Mouse (Mus musculus) C2C12 (cell line): Measurements from ENCODE around the gene Ugt8a. TPM values are rescaled to one million over a fixed set of nuclear protein-coding genes. Genes with fewer than 3 reads are reported as not detected.

ENCODE experiments used
- H3K27me3 ChIP-seq: one replicate; pipeline ENCODE4 v1.6.1; 2011; ENCODE audit not compliant: control insufficient read depth, insufficient read depth, insufficient read length
- H3K36me3 ChIP-seq: one replicate; pipeline ENCODE4 v1.6.1; 2011; ENCODE audit not compliant: control insufficient read depth, insufficient read depth
- H3K4me3 ChIP-seq: one replicate; pipeline ENCODE4 v1.5.1; 2011; ENCODE audit warnings: mild to moderate bottlenecking, control low read depth; ENCODE audit not compliant: poor library complexity, insufficient read depth, severe bottlenecking
- H3K79me2 ChIP-seq: one replicate; pipeline ENCODE4 v1.6.1; 2011; ENCODE audit not compliant: control insufficient read depth, insufficient read depth
- H3K79me3 ChIP-seq: one replicate; pipeline ENCODE4 v1.6.1; 2011; ENCODE audit warnings: low read depth, control low read depth
- H3ac ChIP-seq: one replicate; pipeline ENCODE3; 2011; ENCODE audit warnings: low read depth; ENCODE audit not compliant: control insufficient read depth, insufficient read length
- CEBPB ChIP-seq: IDR thresholded peaks from one replicate; pipeline ENCODE4 v1.6.1; 2011; ENCODE audit warnings: low read depth, mild to moderate bottlenecking, control low read depth, moderate library complexity
- CTCF ChIP-seq: IDR thresholded peaks from one replicate; pipeline ENCODE4 v1.5.1; 2011; ENCODE audit not compliant: control insufficient read depth, insufficient read depth, insufficient read length
- FOSL1 ChIP-seq: IDR thresholded peaks from one replicate; pipeline ENCODE4 v1.8.0; 2011; ENCODE audit warnings: mild to moderate bottlenecking, low read length; ENCODE audit not compliant: poor library complexity, insufficient read depth, severe bottlenecking
- MAX ChIP-seq: IDR thresholded peaks from one replicate; pipeline ENCODE4 v1.6.1; 2011; ENCODE audit warnings: mild to moderate bottlenecking, control low read depth
- MYOD1 ChIP-seq: IDR thresholded peaks from one replicate; pipeline ENCODE4 v1.6.1; 2011; ENCODE audit warnings: low read depth; ENCODE audit not compliant: control insufficient read depth, insufficient read length
- MYOG ChIP-seq: IDR thresholded peaks from one replicate; pipeline ENCODE4 v1.6.1; 2011; ENCODE audit not compliant: control insufficient read depth, insufficient read length; ENCODE audit errors: extremely low read depth
- USF1 ChIP-seq: IDR thresholded peaks from one replicate; pipeline ENCODE4 v1.6.1; 2011; ENCODE audit warnings: low read depth, mild to moderate bottlenecking, control low read depth, moderate library complexity
- long read RNA-seq, 2 experiments: library from polyadenylated mRNA; unstranded; transcript quantifications; one replicate each; pipeline ENCODE4 v2.0.0; 2019 to 2020
- polyA plus RNA-seq: library from polyadenylated mRNA; unstranded; fragments of >200 nt; fragmentation: generic; extraction: Trizol; gene quantifications from one replicate; pipeline ENCODE4 v1.2.1, GENCODE M21; 2012; ENCODE audit warnings: missing spikeins

Ugt8a gene
- polyA plus RNA-seq: 0.01 TPM
- long read RNA-seq, experiment 1: 0 reads
- long read RNA-seq, experiment 2, partial matches to known transcripts: 0 of 1 reads
- long read RNA-seq, experiment 2, other reads (novel, unspliced or antisense): 0 of 1 reads

- peaks cover 4% of the 10 kb centered on the region for H3K27me3 ChIP-seq
- H3K79me2 ChIP-seq: no peaks in the 10 kb centered on the region
- H3K4me3 ChIP-seq: no peak within 1 kb of the TSS
- H3K79me3 ChIP-seq: no peaks in the 10 kb centered on the region
- no peak within 1 kb of the TSS for H3ac ChIP-seq
- no peaks in the 10 kb centered on the region for H3K36me3 ChIP-seq
- TF ChIP-seq FOSL1: no peak
- no peak for TF ChIP-seq CTCF
- no peak for TF ChIP-seq MYOG
- TF ChIP-seq USF1: no peak
- TF ChIP-seq MAX: no peak
- TF ChIP-seq MYOD1: no peak
- no peak for TF ChIP-seq CEBPB
These were observed at the start of gene Ugt8a for GRCm38 (mm10) chr3:125938092-125938755. TSS of gene Ugt8a (minus strand) at chr3:125938619.

- no peaks in the 10 kb centered on the region for H3K79me3 ChIP-seq
- no peaks in the 10 kb centered on the region for H3K79me2 ChIP-seq
- H3K4me3 ChIP-seq: no peak overlapping the region
- H3K27me3 ChIP-seq: no peaks in the 10 kb centered on the region
- TF ChIP-seq MYOG: no peak
- TF ChIP-seq CEBPB: no peak
- TF ChIP-seq MAX: no peak
- no peak for TF ChIP-seq USF1
- no peak for TF ChIP-seq CTCF
- TF ChIP-seq FOSL1: no peak
- TF ChIP-seq MYOD1: no peak
- no peaks in the 10 kb centered on the region for H3K36me3 ChIP-seq
- no peak overlapping the region for H3ac ChIP-seq
These were observed 48.2 kb upstream of the Ugt8a start for GRCm38 (mm10) chr3:125986639-125987038.

- TF ChIP-seq MYOD1 (no peak), FOSL1 (no peak), MAX (no peak), CTCF (no peak), CEBPB (no peak), USF1 (no peak), MYOG (no peak)
- H3K79me3 ChIP-seq: no peaks in the 10 kb centered on the region
- no peaks in the 10 kb centered on the region for H3K79me2 ChIP-seq
- no peaks in the 10 kb centered on the region for H3K27me3 ChIP-seq
- H3ac ChIP-seq: no peak overlapping the region
- H3K36me3 ChIP-seq: no peaks in the 10 kb centered on the region
- no peak overlapping the region for H3K4me3 ChIP-seq
These were observed 45.4 kb upstream of the Ugt8a start for GRCm38 (mm10) chr3:125983707-125984420.

GRCm38 (mm10) chr3:125979475-125979874 is 41.1 kb upstream of the Ugt8a start:
- no peaks in the 10 kb centered on the region for H3K27me3 ChIP-seq
- H3K79me3 ChIP-seq: no peaks in the 10 kb centered on the region
- TF ChIP-seq CTCF (no peak), FOSL1 (no peak), CEBPB (no peak), USF1 (no peak), MYOD1 (no peak), MAX (no peak), MYOG (no peak)
- H3K36me3 ChIP-seq: no peaks in the 10 kb centered on the region
- H3ac ChIP-seq: no peak overlapping the region
- H3K79me2 ChIP-seq: no peaks in the 10 kb centered on the region
- H3K4me3 ChIP-seq: no peak overlapping the region

- no peaks in the 10 kb centered on the region for H3K79me3 ChIP-seq
- no peaks in the 10 kb centered on the region for H3K36me3 ChIP-seq
- H3K4me3 ChIP-seq: no peak overlapping the region
- H3ac ChIP-seq: no peak overlapping the region
- no peak for TF ChIP-seq FOSL1
- TF ChIP-seq MYOG: no peak
- TF ChIP-seq MAX: no peak
- no peak for TF ChIP-seq CEBPB
- TF ChIP-seq USF1: no peak
- TF ChIP-seq CTCF: no peak
- no peak for TF ChIP-seq MYOD1
- no peaks in the 10 kb centered on the region for H3K27me3 ChIP-seq
- H3K79me2 ChIP-seq: no peaks in the 10 kb centered on the region
These were observed 37.5 kb upstream of the Ugt8a start for GRCm38 (mm10) chr3:125975899-125976298.
